Mouse (Mus musculus) cortical plate, adult 2 months (tissue): ENCODE measurements around the gene Gfra4. TPM values are rescaled to one million over a fixed set of nuclear protein-coding genes. Genes with fewer than 3 reads are reported as not detected.
A peak's percentile ranks its signal among the peaks of the same experiment; 100 is the strongest.

Experiments
- H3K27ac ChIP-seq: fragments of 200-500 bp; 2 replicates; pipeline ENCODE4 v1.5.1; 2012; ENCODE audit warnings: low read length, control low read depth, inconsistent platforms; ENCODE audit not compliant: insufficient read depth
- H3K4me1 ChIP-seq: fragments of 200-500 bp; 2 replicates; pipeline ENCODE4 v1.6.1; 2011; ENCODE audit warnings: low read length; ENCODE audit not compliant: control insufficient read depth, insufficient read depth
- H3K4me3 ChIP-seq: fragments of 200-500 bp; 2 replicates; pipeline ENCODE4 v1.5.1; 2011; ENCODE audit warnings: mild to moderate bottlenecking, low read length, control low read depth; ENCODE audit not compliant: insufficient read depth
- CTCF ChIP-seq: fragments of 200-500 bp; IDR thresholded peaks from 2 replicates; pipeline ENCODE4 v1.5.1; 2011; ENCODE audit warnings: mild to moderate bottlenecking, control low read depth, low read length; ENCODE audit not compliant: insufficient read depth; ENCODE audit errors: extremely low read depth
- POLR2A ChIP-seq: fragments of 200-500 bp; IDR thresholded peaks from 2 replicates; pipeline ENCODE4 v1.6.1; 2011; ENCODE audit warnings: mild to moderate bottlenecking, low read length, control low read depth; ENCODE audit not compliant: insufficient read depth; ENCODE audit errors: extremely low read depth
- polyA plus RNA-seq: library from polyadenylated mRNA; depleted of rRNA; stranded (reverse); fragments of >200 nt; gene quantifications from 2 replicates; pipeline ENCODE4 v1.2.3, GENCODE M21; 2012

The Gfra4 gene
- polyA plus RNA-seq, 1 experiment, result 201 TPM

GRCm38 (mm10) chr2:131052862-131053418 lies 10.1 kb upstream of the Gfra4 start:
- H3K4me1 ChIP-seq, result no peaks in the 10 kb centered on the region
- H3K4me3 ChIP-seq, result no peak overlapping the region
- no peak overlapping the region for H3K27ac ChIP-seq
- TF ChIP-seq POLR2A (no peak), CTCF (no peak)

GRCm38 (mm10) chr2:131052043-131052442 lies 9.2 kb upstream of the Gfra4 start:
- TF ChIP-seq POLR2A (no peak), CTCF (no peak)
- Histone ChIP-seq H3K4me3 (no peak overlapping the region), H3K27ac (no peak overlapping the region), H3K4me1 (no peaks in the 10 kb centered on the region)

GRCm38 (mm10) chr2:131046025-131046424 lies 3.1 kb upstream of the Gfra4 start:
- Histone ChIP-seq H3K27ac (no peak overlapping the region), H3K4me3 (no peak overlapping the region), H3K4me1 (no peaks in the 10 kb centered on the region)
- TF ChIP-seq CTCF (no peak), POLR2A (no peak)

- Histone ChIP-seq H3K4me1 (peaks cover 2% of the 10 kb centered on the region; the same call in 1 of the 2 replicates), H3K27ac (no peak overlapping the region), H3K4me3 (no peak overlapping the region)
- TF ChIP-seq POLR2A, result no peak
- no peak for TF ChIP-seq CTCF
Measured at GRCm38 (mm10) chr2:131044989-131045720, 2.3 kb upstream of the Gfra4 start.

GRCm38 (mm10) chr2:131044354-131044852 lies 1.5 kb upstream of the Gfra4 start:
- Histone ChIP-seq H3K4me1 (peaks cover 4% of the 10 kb centered on the region; the same call in 1 of the 2 replicates), H3K4me3 (no peak overlapping the region), H3K27ac (no peak overlapping the region)
- TF ChIP-seq CTCF (0 out of 2 replicates have a peak, but pooled peaks have one; percentile 18), POLR2A (no peak)

GRCm38 (mm10) chr2:131040854-131041825 lies 1.7 kb downstream of the Gfra4 start:
- TF ChIP-seq POLR2A, result peak; percentile 37; the same call in 1 of the 2 replicates
- no peak for TF ChIP-seq CTCF
- Histone ChIP-seq H3K4me3 (peak overlapping the region; percentile 63), H3K4me1 (peaks cover 5% of the 10 kb centered on the region; the same call in 1 of the 2 replicates), H3K27ac (peak overlapping the region; percentile 55)

- no peak overlapping the region for H3K27ac ChIP-seq
- peaks cover 5% of the 10 kb centered on the region; the same call in 1 of the 2 replicates for H3K4me1 ChIP-seq
- no peak overlapping the region for H3K4me3 ChIP-seq
- TF ChIP-seq POLR2A (no peak), CTCF (no peak)
Measured at GRCm38 (mm10) chr2:131038675-131039074, 4.2 kb downstream of the Gfra4 start.

GRCm38 (mm10) chr2:131038197-131038596 lies 4.7 kb downstream of the Gfra4 start:
- TF ChIP-seq CTCF, result no peak
- no peak for TF ChIP-seq POLR2A
- no peak overlapping the region for H3K4me3 ChIP-seq
- H3K27ac ChIP-seq, result no peak overlapping the region
- H3K4me1 ChIP-seq, result peaks cover 5% of the 10 kb centered on the region; the same call in 1 of the 2 replicates

- H3K4me3 ChIP-seq, result no peak overlapping the region
- no peak overlapping the region for H3K27ac ChIP-seq
- TF ChIP-seq CTCF, result no peak
- no peak for TF ChIP-seq POLR2A
- peaks cover 5% of the 10 kb centered on the region; the same call in 1 of the 2 replicates for H3K4me1 ChIP-seq
Measured at GRCm38 (mm10) chr2:131037226-131037990, 5.5 kb downstream of the Gfra4 start.
